Mouse (Mus musculus) C2C12 (cell line): Measurements from ENCODE around the gene Vps13d.

Experiments used
- CTCF ChIP-seq: IDR thresholded peaks from one replicate; pipeline ENCODE4 v1.5.1; 2011; ENCODE audit not compliant: control insufficient read depth, insufficient read depth, insufficient read length
- MYOG ChIP-seq: IDR thresholded peaks from one replicate; pipeline ENCODE4 v1.6.1; 2011; ENCODE audit not compliant: control insufficient read depth, insufficient read length; ENCODE audit errors: extremely low read depth
- USF1 ChIP-seq: IDR thresholded peaks from one replicate; pipeline ENCODE4 v1.6.1; 2011; ENCODE audit warnings: low read depth, mild to moderate bottlenecking, control low read depth, moderate library complexity

DNA sequence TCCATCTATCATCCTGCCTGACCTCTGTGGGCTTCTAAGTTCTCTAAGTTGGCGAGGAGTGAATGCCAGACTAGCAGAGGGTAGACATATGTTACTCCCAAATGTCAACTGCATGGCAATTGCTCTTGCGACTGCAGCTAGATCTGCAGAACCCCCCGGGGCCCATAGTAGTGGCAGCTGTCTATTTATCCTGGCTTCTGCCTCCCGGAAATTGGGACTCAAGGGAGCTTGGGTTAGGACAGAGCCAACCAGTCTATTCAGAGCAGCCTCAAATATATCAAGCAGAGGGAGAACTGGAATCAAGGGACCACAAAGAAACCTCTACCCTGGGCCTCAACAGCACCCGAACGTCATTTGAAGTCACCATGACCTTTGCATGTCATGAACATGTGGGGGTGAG, 22.2 kb upstream of the Vps13d start:
- TF ChIP-seq MYOG (no peak), CTCF (no peak), USF1 (no peak)
